Mouse (Mus musculus): Measurements from ENCODE around the gene Gm2a. TPM values are rescaled to one million over a fixed set of nuclear protein-coding genes. Genes with fewer than 3 reads are reported as not detected.

Gene Gm2a
- polyA plus RNA-seq, 1 experiment from 2014 or later, result 55.7 TPM

DNA sequence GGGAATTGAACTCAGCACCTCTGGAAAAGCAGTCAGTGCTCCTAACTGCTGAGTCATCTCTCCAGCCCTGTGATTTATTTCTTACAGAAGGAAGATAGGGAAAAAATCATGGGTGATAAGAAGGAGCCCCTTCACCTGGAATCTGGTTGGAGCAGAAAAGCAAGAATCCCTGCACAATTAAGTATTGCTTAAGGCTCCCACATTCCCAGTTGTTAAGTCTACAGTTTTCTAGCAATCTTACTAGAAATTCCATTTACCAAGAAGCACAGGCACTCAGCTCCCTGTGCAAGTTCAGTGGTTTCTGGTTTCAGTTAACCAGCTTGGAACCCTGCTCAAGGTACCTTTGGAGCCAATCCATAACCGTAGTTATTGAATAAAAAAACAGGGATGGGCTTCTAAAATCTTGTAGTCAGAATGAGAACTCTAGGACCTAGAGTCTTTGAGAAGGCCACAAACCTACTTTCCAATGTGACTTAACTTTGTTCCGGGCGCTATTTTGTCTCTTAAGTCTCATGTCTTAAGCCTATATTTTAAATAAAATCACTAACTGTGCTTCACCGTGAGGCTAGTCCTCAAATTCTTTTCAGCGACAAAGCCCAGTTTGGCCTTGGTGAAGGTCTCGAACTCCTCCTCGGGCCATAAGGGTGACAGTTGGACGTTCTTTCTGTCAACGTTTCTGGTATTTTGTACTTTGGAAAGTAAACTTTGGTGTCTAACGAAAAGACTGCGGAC lies 1.0 kb upstream of the Gm2a start:
- no peaks in the 10 kb centered on the region for H3K36me3 ChIP-seq (ENCODE audit: control insufficient read depth, insufficient read depth, low read length)
- peak overlapping the region; percentile 60 for H3K9ac ChIP-seq (ENCODE audit: low read length)
- H3K4me3 ChIP-seq (ENCODE audit: control insufficient read depth in 1 of 2, insufficient read depth in 1 of 2, low read depth in 1 of 2, low read length in 2 of 2), result peak overlapping the region; percentile 35 to 54
- WGBS, result 34% methylated on average over 11 of the region's 11 CpGs
- H3K27ac ChIP-seq (replicated peaks in 1 of 2; ENCODE audit: control insufficient read depth in 1 of 2, insufficient read depth in 1 of 2, low read depth in 2 of 2, low read length in 2 of 2), result peak overlapping the region; percentile 83 to 90
- ATAC-seq (ENCODE audit: insufficient number of reproducible peaks, insufficient read depth, low FRiP score, low read depth), result no peak
- no peaks in the 10 kb centered on the region for H3K27me3 ChIP-seq (ENCODE audit: control insufficient read depth, insufficient read depth, low read length)
- H3K9me3 ChIP-seq (ENCODE audit: control insufficient read depth, low read length), result no peaks in the 10 kb centered on the region
- peak overlapping the region; percentile 71 for H3K4me2 ChIP-seq (ENCODE audit: low read length)
- H3K4me1 ChIP-seq (ENCODE audit: control insufficient read depth in 2 of 2, insufficient read depth in 2 of 2, low read length in 2 of 2), result peaks cover 9% of the 10 kb centered on the region in 2 experiments; a peak in 3 of 4 replicates

- H3K36me3 ChIP-seq (ENCODE audit: control insufficient read depth, insufficient read depth, low read length), result no peaks in the 10 kb centered on the region
- no peaks in the 10 kb centered on the region for H3K27me3 ChIP-seq (ENCODE audit: control insufficient read depth, insufficient read depth, low read length)
- 13% methylated on average over 24 of the region's 24 CpGs for WGBS
- peak overlapping the region; percentile 71 for H3K4me2 ChIP-seq (ENCODE audit: low read length)
- peak overlapping the region; percentile 39 to 63 for H3K27ac ChIP-seq (replicated peaks in 1 of 2; ENCODE audit: control insufficient read depth in 1 of 2, insufficient read depth in 1 of 2, low read depth in 2 of 2, low read length in 2 of 2)
- H3K4me1 ChIP-seq (ENCODE audit: control insufficient read depth in 2 of 2, insufficient read depth in 2 of 2, low read length in 2 of 2), result peaks cover 9% of the 10 kb centered on the region in 2 experiments; a peak in 3 of 4 replicates
- ATAC-seq (ENCODE audit: insufficient number of reproducible peaks, insufficient read depth, low FRiP score, low read depth), result peak; percentile 16; the same call in 1 of the 2 replicates
- peak overlapping the region; percentile 57 to 69 for H3K4me3 ChIP-seq (ENCODE audit: control insufficient read depth in 1 of 2, insufficient read depth in 1 of 2, low read depth in 1 of 2, low read length in 2 of 2)
- H3K9me3 ChIP-seq (ENCODE audit: control insufficient read depth, low read length), result no peaks in the 10 kb centered on the region
- peak overlapping the region; percentile 77 for H3K9ac ChIP-seq (ENCODE audit: low read length)
These were observed 437 bp downstream of the Gm2a start for GRCm38 (mm10) chr11:55098189-55098915.

DNA sequence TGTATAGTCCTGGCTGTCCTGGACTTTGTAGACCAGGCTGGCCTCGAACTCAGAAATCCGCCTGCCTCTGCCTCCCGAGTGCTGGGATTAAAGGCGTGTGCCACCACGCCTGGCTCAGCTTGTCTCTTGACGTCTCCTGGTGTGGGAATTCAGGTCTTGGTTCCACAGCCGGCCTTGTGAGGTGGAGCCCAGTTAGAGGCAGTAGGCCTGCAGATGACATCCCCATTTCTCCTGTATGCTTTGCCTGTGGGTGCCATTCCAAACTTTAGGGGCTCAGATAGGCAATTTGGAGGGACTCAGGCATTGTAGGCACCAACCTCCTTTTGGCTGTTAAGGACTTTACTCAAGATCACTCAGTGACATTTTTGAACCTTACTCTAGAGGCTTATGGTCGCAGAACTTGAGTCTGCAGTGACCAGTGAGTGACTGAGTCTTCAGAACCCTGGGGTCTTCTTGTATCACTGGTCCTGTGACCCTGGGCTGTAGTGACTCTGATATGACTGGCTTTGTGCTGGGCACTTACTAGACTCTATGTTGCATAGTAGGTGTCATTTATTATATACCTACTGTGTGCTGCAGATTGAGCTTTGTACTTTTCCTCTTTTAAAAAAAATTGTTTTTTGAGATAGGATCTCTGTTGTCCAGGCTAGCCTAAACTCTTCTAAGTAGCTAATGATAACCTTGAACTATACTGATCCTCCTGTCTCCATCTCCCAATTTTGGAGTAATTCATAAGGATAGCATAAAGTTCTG lies 1.3 kb downstream of the Gm2a start:
- Histone ChIP-seq H3K4me2 (ENCODE audit: low read length) (peak overlapping the region; percentile 71; the same call in 1 of the 2 replicates), H3K4me3 (ENCODE audit: control insufficient read depth in 1 of 2, insufficient read depth in 1 of 2, low read depth in 1 of 2, low read length in 2 of 2) (peak overlapping the region in 1 of 2 experiments; percentile 57; a peak in 1 of 4 replicates), H3K27me3 (ENCODE audit: control insufficient read depth, insufficient read depth, low read length) (no peaks in the 10 kb centered on the region), H3K27ac (replicated peaks in 1 of 2; ENCODE audit: control insufficient read depth in 1 of 2, insufficient read depth in 1 of 2, low read depth in 2 of 2, low read length in 2 of 2) (no peak overlapping the region), H3K4me1 (ENCODE audit: control insufficient read depth in 2 of 2, insufficient read depth in 2 of 2, low read length in 2 of 2) (peaks cover 9% of the 10 kb centered on the region in 2 experiments; a peak in 3 of 4 replicates), H3K9me3 (ENCODE audit: control insufficient read depth, low read length) (no peaks in the 10 kb centered on the region), H3K36me3 (ENCODE audit: control insufficient read depth, insufficient read depth, low read length) (peaks cover 6% of the 10 kb centered on the region; the same call in 1 of the 2 replicates), H3K9ac (ENCODE audit: low read length) (no peak overlapping the region)
- 87% methylated on average over 8 of the region's 8 CpGs for WGBS
- ATAC-seq (ENCODE audit: insufficient number of reproducible peaks, insufficient read depth, low FRiP score, low read depth), result no peak

- no peak overlapping the region for H3K9ac ChIP-seq (ENCODE audit: low read length)
- 74% methylated on average over 4 of the region's 4 CpGs for WGBS
- no peak overlapping the region for H3K27ac ChIP-seq (replicated peaks in 1 of 2; ENCODE audit: control insufficient read depth in 1 of 2, insufficient read depth in 1 of 2, low read depth in 2 of 2, low read length in 2 of 2)
- H3K9me3 ChIP-seq (ENCODE audit: control insufficient read depth, low read length), result no peaks in the 10 kb centered on the region
- H3K36me3 ChIP-seq (ENCODE audit: control insufficient read depth, insufficient read depth, low read length), result peaks cover 9% of the 10 kb centered on the region; the same call in 1 of the 2 replicates
- H3K4me3 ChIP-seq (ENCODE audit: control insufficient read depth in 1 of 2, insufficient read depth in 1 of 2, low read depth in 1 of 2, low read length in 2 of 2), result no peak overlapping the region
- no peak for ATAC-seq (ENCODE audit: insufficient number of reproducible peaks, insufficient read depth, low FRiP score, low read depth)
- no peak overlapping the region for H3K4me2 ChIP-seq (ENCODE audit: low read length)
- H3K4me1 ChIP-seq (ENCODE audit: control insufficient read depth in 2 of 2, insufficient read depth in 2 of 2, low read length in 2 of 2), result peaks cover 9% of the 10 kb centered on the region in 2 experiments; a peak in 3 of 4 replicates
- no peaks in the 10 kb centered on the region for H3K27me3 ChIP-seq (ENCODE audit: control insufficient read depth, insufficient read depth, low read length)
These were observed 2.0 kb downstream of the Gm2a start for GRCm38 (mm10) chr11:55099868-55100267.

DNA sequence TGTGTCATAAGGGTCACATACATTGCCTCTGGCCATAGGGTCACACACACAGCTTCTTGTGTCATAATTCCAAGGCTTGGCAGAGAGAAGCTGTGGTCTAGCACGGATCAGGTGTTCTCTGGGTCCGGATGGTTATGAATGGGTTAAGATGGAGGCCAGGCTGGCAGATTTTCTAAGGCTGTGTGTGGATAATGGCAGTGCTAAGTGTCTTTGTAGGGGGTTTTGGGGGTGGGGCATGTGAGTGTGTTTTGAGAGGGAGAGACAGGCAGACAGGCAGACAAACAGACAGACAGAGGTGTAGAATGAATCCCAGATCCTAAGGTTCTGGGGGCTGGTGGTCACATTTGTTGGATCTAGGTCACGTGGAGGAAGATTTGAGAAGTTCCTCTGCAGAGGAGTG lies 4.1 kb downstream of the Gm2a start:
- Histone ChIP-seq H3K27me3 (ENCODE audit: control insufficient read depth, insufficient read depth, low read length) (no peaks in the 10 kb centered on the region), H3K4me3 (ENCODE audit: control insufficient read depth in 1 of 2, insufficient read depth in 1 of 2, low read depth in 1 of 2, low read length in 2 of 2) (no peak overlapping the region), H3K9ac (ENCODE audit: low read length) (no peak overlapping the region), H3K4me2 (ENCODE audit: low read length) (no peak overlapping the region), H3K27ac (replicated peaks in 1 of 2; ENCODE audit: control insufficient read depth in 1 of 2, insufficient read depth in 1 of 2, low read depth in 2 of 2, low read length in 2 of 2) (no peak overlapping the region), H3K9me3 (ENCODE audit: control insufficient read depth, low read length) (no peaks in the 10 kb centered on the region), H3K36me3 (ENCODE audit: control insufficient read depth, insufficient read depth, low read length) (peaks cover 22% of the 10 kb centered on the region), H3K4me1 (ENCODE audit: control insufficient read depth in 2 of 2, insufficient read depth in 2 of 2, low read length in 2 of 2) (peaks cover 5 to 9% of the 10 kb centered on the region in 2 experiments; a peak in 3 of 4 replicates)
- ATAC-seq (ENCODE audit: insufficient number of reproducible peaks, insufficient read depth, low FRiP score, low read depth), result no peak
- 84% methylated on average over 3 of the region's 3 CpGs for WGBS

GRCm38 (mm10) chr11:55103229-55103628 lies 5.3 kb downstream of the Gm2a start:
- Histone ChIP-seq H3K4me3 (ENCODE audit: control insufficient read depth in 1 of 2, insufficient read depth in 1 of 2, low read depth in 1 of 2, low read length in 2 of 2) (no peak overlapping the region), H3K36me3 (ENCODE audit: control insufficient read depth, insufficient read depth, low read length) (peaks cover 23% of the 10 kb centered on the region), H3K27me3 (ENCODE audit: control insufficient read depth, insufficient read depth, low read length) (no peaks in the 10 kb centered on the region), H3K27ac (replicated peaks in 1 of 2; ENCODE audit: control insufficient read depth in 1 of 2, insufficient read depth in 1 of 2, low read depth in 2 of 2, low read length in 2 of 2) (no peak overlapping the region), H3K4me2 (ENCODE audit: low read length) (no peak overlapping the region), H3K4me1 (ENCODE audit: control insufficient read depth in 2 of 2, insufficient read depth in 2 of 2, low read length in 2 of 2) (peaks cover 5% of the 10 kb centered on the region in 2 experiments; a peak in 3 of 4 replicates), H3K9me3 (ENCODE audit: control insufficient read depth, low read length) (no peaks in the 10 kb centered on the region), H3K9ac (ENCODE audit: low read length) (no peak overlapping the region)
- 83% methylated on average over 3 of the region's 3 CpGs for WGBS
- ATAC-seq (ENCODE audit: insufficient number of reproducible peaks, insufficient read depth, low FRiP score, low read depth), result no peak

DNA sequence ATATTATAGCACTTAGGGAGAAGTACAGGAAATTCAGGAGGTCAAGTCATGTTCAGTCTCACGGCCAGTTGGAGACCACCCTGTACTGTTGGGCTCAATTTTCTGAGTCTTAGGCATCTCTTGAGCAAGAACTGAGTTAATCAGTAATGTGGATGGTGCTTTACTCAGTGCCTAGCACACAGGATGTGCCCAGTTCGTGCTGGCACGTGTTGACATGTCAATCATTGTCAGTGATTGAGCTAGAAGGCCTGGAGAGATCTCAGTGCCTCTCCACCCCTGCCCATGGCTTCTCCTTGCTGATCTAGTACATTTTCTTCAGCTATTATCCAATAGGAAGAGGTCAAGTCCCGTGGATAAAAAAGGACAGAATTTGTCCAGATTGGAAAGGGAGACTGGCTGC lies 7.5 kb downstream of the Gm2a start:
- Histone ChIP-seq H3K27ac (replicated peaks in 1 of 2; ENCODE audit: control insufficient read depth in 1 of 2, insufficient read depth in 1 of 2, low read depth in 2 of 2, low read length in 2 of 2) (no peak overlapping the region), H3K4me3 (ENCODE audit: control insufficient read depth in 1 of 2, insufficient read depth in 1 of 2, low read depth in 1 of 2, low read length in 2 of 2) (no peak overlapping the region), H3K9me3 (ENCODE audit: control insufficient read depth, low read length) (no peaks in the 10 kb centered on the region), H3K4me2 (ENCODE audit: low read length) (no peak overlapping the region), H3K27me3 (ENCODE audit: control insufficient read depth, insufficient read depth, low read length) (no peaks in the 10 kb centered on the region), H3K36me3 (ENCODE audit: control insufficient read depth, insufficient read depth, low read length) (peaks cover 35% of the 10 kb centered on the region), H3K4me1 (ENCODE audit: control insufficient read depth in 2 of 2, insufficient read depth in 2 of 2, low read length in 2 of 2) (peaks cover 0 to 7% of the 10 kb centered on the region in 2 experiments; a peak in 3 of 4 replicates), H3K9ac (ENCODE audit: low read length) (no peak overlapping the region)
- ATAC-seq (ENCODE audit: insufficient number of reproducible peaks, insufficient read depth, low FRiP score, low read depth), result no peak
- 78% methylated on average over 4 of the region's 4 CpGs for WGBS
